Mouse (Mus musculus) heart, embryonic 15.5 days (tissue): ENCODE measurements around the gene Erbb3. TPM values are rescaled to one million over a fixed set of nuclear protein-coding genes. Genes with fewer than 3 reads are reported as not detected.
"Not testable (repeated sequence)": the region's sequence is repeated elsewhere in the genome, so short reads cannot be mapped to it uniquely, and the experiment has no call there.

Experiments
- ATAC-seq: fragments of 200-750 bp; cut with Nextera tagmentation; replicated peaks from 2 replicates; pipeline ENCODE4 v1.8.0; 2017; ENCODE audit warnings: low read depth, moderate TSS enrichment; ENCODE audit not compliant: insufficient number of reproducible peaks, insufficient read depth, low FRiP score
- H3K27ac ChIP-seq: fragments of 300-500 bp; sonication (generic); 2 replicates; pipeline ENCODE4 v1.5.1; 2015; ENCODE audit warnings: mild to moderate bottlenecking, inconsistent platforms
- H3K27me3 ChIP-seq: fragments of 300-500 bp; sonication (generic); 2 replicates; pipeline ENCODE4 v1.6.1; 2015; ENCODE audit warnings: inconsistent platforms
- H3K36me3 ChIP-seq: fragments of 300-500 bp; sonication (generic); 2 replicates; pipeline ENCODE4 v1.6.1; 2015; ENCODE audit warnings: mild to moderate bottlenecking, inconsistent platforms
- H3K4me1 ChIP-seq: fragments of 300-500 bp; sonication (generic); replicated peaks from 2 replicates; pipeline ENCODE4 v1.6.1; 2015; ENCODE audit warnings: inconsistent platforms
- H3K4me2 ChIP-seq: fragments of 300-500 bp; sonication (generic); 2 replicates; pipeline ENCODE4 v1.6.1; 2015; ENCODE audit warnings: inconsistent platforms, mild to moderate bottlenecking, moderate library complexity
- H3K4me3 ChIP-seq: fragments of 300-500 bp; sonication (generic); 2 replicates; pipeline ENCODE4 v1.5.1; 2015; ENCODE audit warnings: mild to moderate bottlenecking, inconsistent platforms
- H3K9ac ChIP-seq: fragments of 300-500 bp; sonication (generic); 2 replicates; pipeline ENCODE4 v1.6.1; 2015; ENCODE audit warnings: mild to moderate bottlenecking, inconsistent platforms
- H3K9me3 ChIP-seq: fragments of 300-500 bp; sonication (generic); replicated peaks from 2 replicates; pipeline ENCODE4 v1.6.1; 2016; ENCODE audit warnings: inconsistent platforms
- WGBS: fragments of 180-500 bp; shearing (Covaris S2); methylation state at CpG from one replicate; pipeline ENCODE4 v1.1.7; 2015; ENCODE audit warnings: mixed read lengths; 5-methylcytosine and 5-hydroxymethylcytosine counted together
- polyA plus RNA-seq: library from polyadenylated mRNA; unstranded; fragments of >200 nt; fragmentation: Nextera tagmentation; extraction: Ambion mirVana; gene quantifications from 2 replicates; pipeline ENCODE4 v1.2.1, GENCODE M21; 2015

Gene Erbb3
- polyA plus RNA-seq, 1 experiment from 2014 or later = 3.4 TPM

GRCm38 (mm10) chr10:128623106-128623613 lies 33.7 kb upstream of the Erbb3 start:
- 81% methylated on average over 4 of the region's 4 CpGs for WGBS
- H3K9me3 ChIP-seq, H3K27ac ChIP-seq, H3K27me3 ChIP-seq, H3K4me1 ChIP-seq, H3K4me2 ChIP-seq, ATAC-seq, H3K4me3 ChIP-seq, H3K9ac ChIP-seq: not testable (repeated sequence)
- H3K36me3 ChIP-seq = peaks cover 23% of the 10 kb centered on the region

GRCm38 (mm10) chr10:128622702-128623101 lies 33.2 kb upstream of the Erbb3 start:
- Histone ChIP-seq H3K9ac (no peak overlapping the region), H3K4me1 (peaks cover 6% of the 10 kb centered on the region), H3K36me3 (peaks cover 23% of the 10 kb centered on the region), H3K4me2 (no peak overlapping the region), H3K27me3 (no peaks in the 10 kb centered on the region), H3K27ac (no peak overlapping the region), H3K4me3 (no peak overlapping the region), H3K9me3 (no peaks in the 10 kb centered on the region)
- 77% methylated on average over 4 of the region's 4 CpGs for WGBS
- no peak for ATAC-seq

- ATAC-seq = no peak
These were observed 32.6 kb upstream of the Erbb3 start for GRCm38 (mm10) chr10:128621986-128622520.

DNA sequence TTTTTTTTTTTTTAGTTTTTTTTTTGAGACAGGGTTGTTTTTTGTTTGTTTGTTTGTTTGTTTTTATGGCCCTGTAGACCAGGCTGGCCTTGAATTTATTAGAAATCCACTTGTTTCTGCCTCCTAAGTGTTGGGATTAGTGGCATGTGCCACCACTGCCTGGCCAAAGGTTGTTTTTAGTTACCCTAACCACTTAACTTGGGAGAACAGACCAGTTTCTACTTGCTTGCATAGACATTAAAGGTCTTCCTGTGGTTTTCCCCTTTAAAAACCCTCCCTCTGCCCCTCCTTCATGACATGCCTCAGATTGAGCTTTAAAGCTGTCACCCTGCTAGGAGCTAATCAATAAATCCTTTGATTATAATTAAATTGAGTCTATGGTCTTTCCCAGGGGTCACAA lies 30.8 kb upstream of the Erbb3 start:
- H3K4me1 ChIP-seq = peaks cover 3% of the 10 kb centered on the region
- peaks cover 21% of the 10 kb centered on the region for H3K36me3 ChIP-seq
- no peak overlapping the region for H3K4me2 ChIP-seq
- no peaks in the 10 kb centered on the region for H3K27me3 ChIP-seq
- H3K4me3 ChIP-seq = no peak overlapping the region
- H3K9me3 ChIP-seq = no peaks in the 10 kb centered on the region
- H3K27ac ChIP-seq = no peak overlapping the region
- H3K9ac ChIP-seq = no peak overlapping the region
- ATAC-seq = no peak

More at GRCm38 (mm10) chr10:128621986-128622520, 32.6 kb upstream of the Erbb3 start:
- WGBS = 78% methylated on average over 3 of the region's 3 CpGs
- no peak overlapping the region for H3K27ac ChIP-seq
- H3K4me3 ChIP-seq = no peak overlapping the region
- H3K36me3 ChIP-seq = peaks cover 23% of the 10 kb centered on the region
- no peak overlapping the region for H3K9ac ChIP-seq
- no peaks in the 10 kb centered on the region for H3K27me3 ChIP-seq
- no peak overlapping the region for H3K4me2 ChIP-seq
- no peaks in the 10 kb centered on the region for H3K9me3 ChIP-seq
- peaks cover 6% of the 10 kb centered on the region for H3K4me1 ChIP-seq

DNA sequence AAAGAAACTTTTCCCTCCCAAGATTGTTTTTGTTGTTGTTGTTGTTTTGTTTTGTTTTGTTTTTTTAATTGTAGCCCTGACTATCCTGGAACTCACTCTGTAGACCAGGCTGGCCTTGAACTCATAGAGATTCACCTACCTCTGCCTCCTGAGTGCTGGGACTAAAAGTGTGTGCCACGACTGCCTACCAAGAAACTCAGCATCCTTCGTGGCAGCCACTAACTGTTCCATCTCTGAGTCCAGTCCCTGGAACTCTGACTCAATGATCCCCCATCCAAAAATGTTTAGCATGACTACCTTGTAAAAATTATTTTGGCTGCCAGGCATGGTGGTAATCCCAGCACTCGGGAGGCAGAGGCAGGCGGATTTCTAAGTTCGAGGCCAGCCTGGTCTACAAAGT lies 29.7 kb upstream of the Erbb3 start:
- not testable (repeated sequence) for H3K4me3 ChIP-seq, H3K4me1 ChIP-seq, H3K27ac ChIP-seq, ATAC-seq, H3K9ac ChIP-seq, H3K9me3 ChIP-seq, H3K4me2 ChIP-seq, H3K27me3 ChIP-seq
- 85% methylated on average over 5 of the region's 5 CpGs for WGBS
- H3K36me3 ChIP-seq = peaks cover 10% of the 10 kb centered on the region

GRCm38 (mm10) chr10:128618570-128618969 lies 29.1 kb upstream of the Erbb3 start:
- 79% methylated on average over 1 of the region's 1 CpGs for WGBS
- no peaks in the 10 kb centered on the region for H3K9me3 ChIP-seq
- H3K4me1 ChIP-seq = no peaks in the 10 kb centered on the region
- H3K36me3 ChIP-seq = peaks cover 5% of the 10 kb centered on the region
- no peaks in the 10 kb centered on the region for H3K27me3 ChIP-seq
- no peak overlapping the region for H3K4me2 ChIP-seq
- no peak for ATAC-seq
- no peak overlapping the region for H3K9ac ChIP-seq
- no peak overlapping the region for H3K4me3 ChIP-seq
- no peak overlapping the region for H3K27ac ChIP-seq

- not testable (repeated sequence) for H3K36me3 ChIP-seq, H3K9me3 ChIP-seq, ATAC-seq, H3K27ac ChIP-seq, H3K4me2 ChIP-seq, H3K4me3 ChIP-seq, H3K4me1 ChIP-seq, H3K27me3 ChIP-seq, H3K9ac ChIP-seq
- WGBS = 78% methylated on average over 6 of the region's 7 CpGs
These were observed 26.5 kb upstream of the Erbb3 start for GRCm38 (mm10) chr10:128615798-128616448.

DNA sequence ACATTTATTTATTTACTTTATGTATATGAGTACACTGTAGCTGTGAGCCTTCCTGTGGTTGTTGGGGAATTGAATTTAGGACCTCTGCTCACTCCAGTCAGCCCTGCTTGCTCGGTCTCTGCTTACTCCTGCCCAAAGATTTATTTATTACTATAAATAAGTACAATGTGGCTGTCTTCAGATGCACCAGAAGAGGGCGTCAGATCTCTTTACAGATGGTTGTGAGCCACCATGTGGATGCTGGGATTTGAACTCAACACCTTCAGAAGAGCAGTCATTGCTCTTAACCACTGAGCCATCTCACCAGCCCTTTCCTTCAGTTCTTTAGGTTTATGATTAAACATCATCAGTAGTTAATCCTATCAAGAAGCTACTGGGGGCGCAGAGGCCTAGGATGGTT lies 25.5 kb upstream of the Erbb3 start:
- Histone ChIP-seq H3K36me3 (no peaks in the 10 kb centered on the region), H3K4me3 (no peak overlapping the region), H3K27me3 (no peaks in the 10 kb centered on the region), H3K27ac (no peak overlapping the region), H3K9ac (no peak overlapping the region), H3K4me1 (peaks cover 3% of the 10 kb centered on the region; the same call in 1 of the 2 replicates), H3K9me3 (no peaks in the 10 kb centered on the region), H3K4me2 (no peak overlapping the region)
- 58% methylated on average over 3 of the region's 3 CpGs for WGBS
- no peak for ATAC-seq

GRCm38 (mm10) chr10:128613820-128614219 lies 24.4 kb upstream of the Erbb3 start:
- not testable (repeated sequence) for H3K27ac ChIP-seq, H3K27me3 ChIP-seq, H3K4me2 ChIP-seq, H3K36me3 ChIP-seq, H3K4me1 ChIP-seq, H3K4me3 ChIP-seq, ATAC-seq, H3K9me3 ChIP-seq, H3K9ac ChIP-seq
- WGBS = 59% methylated on average over 4 of the region's 4 CpGs

DNA sequence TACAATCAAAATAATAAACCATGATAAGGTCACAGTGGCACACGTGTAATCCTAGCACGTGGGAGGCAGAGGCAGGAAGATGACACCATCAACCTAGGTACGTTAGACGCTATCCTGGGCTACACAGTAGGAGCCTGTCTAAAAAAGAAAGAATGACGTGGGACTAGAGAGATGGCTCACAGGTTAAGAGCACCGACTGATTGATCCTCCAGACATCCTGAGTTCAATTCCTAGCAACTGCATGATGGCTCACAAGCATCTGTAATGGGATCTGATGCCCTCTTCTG lies 23.6 kb upstream of the Erbb3 start:
- ATAC-seq = no peak
- no peaks in the 10 kb centered on the region for H3K36me3 ChIP-seq
- no peak overlapping the region for H3K27ac ChIP-seq
- H3K4me3 ChIP-seq = no peak overlapping the region
- WGBS = 34% methylated on average over 6 of the region's 6 CpGs
- 0 out of 2 replicates have a peak overlapping the region, but pooled peaks have one; percentile 16 for H3K4me2 ChIP-seq
- peaks cover 3% of the 10 kb centered on the region; the same call in 1 of the 2 replicates for H3K4me1 ChIP-seq
- no peak overlapping the region for H3K9ac ChIP-seq
- no peaks in the 10 kb centered on the region for H3K9me3 ChIP-seq
- no peaks in the 10 kb centered on the region for H3K27me3 ChIP-seq

DNA sequence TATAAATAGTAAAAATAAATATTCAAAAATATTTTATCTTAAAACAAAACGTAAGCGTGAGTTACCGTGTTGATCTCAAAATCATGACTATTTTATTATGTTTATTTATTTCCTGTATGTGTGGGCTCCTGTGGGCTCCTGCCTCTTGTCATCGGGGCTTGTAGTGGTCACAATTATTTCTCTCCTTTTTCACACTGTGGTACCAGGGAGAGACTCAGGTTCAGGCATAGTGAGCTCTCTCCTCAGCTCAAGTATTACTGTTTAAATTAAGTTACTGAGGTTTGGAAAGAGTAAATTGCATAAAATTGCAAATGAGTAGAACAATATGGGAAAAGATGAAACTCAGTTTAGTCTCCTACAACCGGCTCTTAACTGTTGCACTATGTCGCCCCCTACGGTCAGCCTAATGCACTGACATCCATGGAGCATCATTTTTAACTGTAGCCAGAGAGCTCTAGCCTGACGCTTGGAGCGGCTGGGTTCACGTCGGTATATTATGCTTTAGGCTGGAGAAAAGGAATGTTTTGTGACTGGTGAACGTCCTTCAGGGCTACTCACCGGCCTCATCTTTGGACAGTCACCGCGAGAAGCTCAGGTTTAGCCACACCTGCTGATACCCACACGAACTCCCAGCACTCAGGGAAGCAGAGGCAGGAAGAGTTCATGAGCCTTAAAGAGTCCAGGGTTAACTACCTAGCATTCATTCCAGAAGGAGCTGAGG lies 23.1 kb upstream of the Erbb3 start:
- Histone ChIP-seq H3K4me2 (peak overlapping the region; percentile 16; the same call in 1 of the 2 replicates), H3K36me3 (no peaks in the 10 kb centered on the region), H3K27me3 (no peaks in the 10 kb centered on the region), H3K9ac (no peak overlapping the region), H3K27ac (no peak overlapping the region), H3K4me1 (peaks cover 3% of the 10 kb centered on the region; the same call in 1 of the 2 replicates), H3K4me3 (no peak overlapping the region; the same call in 1 of the 2 replicates), H3K9me3 (no peaks in the 10 kb centered on the region)
- ATAC-seq = no peak
- WGBS = 13% methylated on average over 16 of the region's 16 CpGs
